Mouse (Mus musculus): Measurements from ENCODE around the gene Bahcc1. TPM values are rescaled to one million over a fixed set of nuclear protein-coding genes. Genes with fewer than 3 reads are reported as not detected.
A peak's percentile ranks its signal among the peaks of the same experiment; 100 is the strongest.

The Bahcc1 gene
- polyA plus RNA-seq, 1 experiment: 9.2 TPM

DNA sequence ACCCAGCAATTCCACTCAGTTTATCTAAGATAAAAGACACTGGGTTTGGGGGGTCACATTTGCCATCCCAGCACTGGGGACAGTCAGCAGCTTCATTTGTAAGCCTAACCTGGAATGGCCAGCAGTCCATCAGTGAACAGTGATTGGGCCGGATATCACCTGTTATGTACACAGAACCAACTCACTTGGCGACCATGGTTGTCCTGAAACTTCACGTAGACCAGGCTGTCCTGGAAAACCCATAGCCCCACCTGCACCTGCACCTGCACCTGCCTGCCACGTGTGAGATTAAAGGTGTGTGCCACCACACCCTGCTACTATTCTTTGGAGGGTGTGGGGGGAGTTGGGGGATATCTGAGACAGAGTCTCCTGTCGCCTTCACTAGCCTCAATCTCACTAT, 86.6 kb downstream of the Bahcc1 start:
- Histone ChIP-seq H3K27me3 (replicated peaks; ENCODE audit: control insufficient read depth, insufficient read depth, low read length) (no peaks in the 10 kb centered on the region), H3K4me1 (ENCODE audit: control insufficient read depth, insufficient read depth, low read length) (peaks cover 7% of the 10 kb centered on the region), H3K27ac (ENCODE audit: insufficient read depth, low read depth, low read length) (no peak overlapping the region), H3K4me3 (ENCODE audit: insufficient read depth, low read depth, low read length) (no peak overlapping the region), H3K36me3 (ENCODE audit: control insufficient read depth, insufficient read depth, low read length) (no peaks in the 10 kb centered on the region)
- 90% methylated on average over 5 of the region's 5 CpGs for WGBS
- DNase-seq: no peak
- no peak for TF ChIP-seq CTCF (conservative IDR thresholded peaks at IDR 0.05; ENCODE audit: insufficient read depth, insufficient read length, low read depth, low read length)
- no peak for TF ChIP-seq POLR2A (IDR thresholded peaks at IDR 0.05; ENCODE audit: low read depth, low read length)

DNA sequence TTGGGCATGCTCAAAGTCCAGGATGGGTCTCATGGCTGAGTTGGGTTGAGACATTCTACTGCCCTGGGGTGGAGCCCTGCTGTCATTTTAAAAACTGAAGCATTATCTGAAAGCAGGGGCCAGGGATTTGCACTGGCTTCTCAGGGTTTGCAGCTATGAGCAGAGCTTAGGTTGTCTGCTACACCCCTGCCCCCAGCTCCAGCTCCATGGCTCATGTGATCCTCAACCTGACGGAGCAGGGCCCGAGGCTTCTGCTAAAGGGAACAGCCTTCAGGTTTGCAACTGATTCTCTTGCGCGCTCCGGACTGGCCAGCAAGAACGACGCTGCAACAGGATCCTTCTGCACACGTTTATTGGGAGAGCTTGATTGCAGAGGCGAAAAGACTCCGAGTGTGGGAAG, 87.4 kb downstream of the Bahcc1 start:
- Histone ChIP-seq H3K27me3 (replicated peaks; ENCODE audit: control insufficient read depth, insufficient read depth, low read length) (no peaks in the 10 kb centered on the region), H3K4me3 (ENCODE audit: insufficient read depth, low read depth, low read length) (no peak overlapping the region), H3K27ac (ENCODE audit: insufficient read depth, low read depth, low read length) (no peak overlapping the region), H3K4me1 (ENCODE audit: control insufficient read depth, insufficient read depth, low read length) (peaks cover 7% of the 10 kb centered on the region), H3K36me3 (ENCODE audit: control insufficient read depth, insufficient read depth, low read length) (no peaks in the 10 kb centered on the region)
- 93% methylated on average over 10 of the region's 10 CpGs for WGBS
- no peak for TF ChIP-seq POLR2A (IDR thresholded peaks at IDR 0.05; ENCODE audit: low read depth, low read length)
- no peak for TF ChIP-seq CTCF (conservative IDR thresholded peaks at IDR 0.05; ENCODE audit: insufficient read depth, insufficient read length, low read depth, low read length)
- no peak for DNase-seq

DNA sequence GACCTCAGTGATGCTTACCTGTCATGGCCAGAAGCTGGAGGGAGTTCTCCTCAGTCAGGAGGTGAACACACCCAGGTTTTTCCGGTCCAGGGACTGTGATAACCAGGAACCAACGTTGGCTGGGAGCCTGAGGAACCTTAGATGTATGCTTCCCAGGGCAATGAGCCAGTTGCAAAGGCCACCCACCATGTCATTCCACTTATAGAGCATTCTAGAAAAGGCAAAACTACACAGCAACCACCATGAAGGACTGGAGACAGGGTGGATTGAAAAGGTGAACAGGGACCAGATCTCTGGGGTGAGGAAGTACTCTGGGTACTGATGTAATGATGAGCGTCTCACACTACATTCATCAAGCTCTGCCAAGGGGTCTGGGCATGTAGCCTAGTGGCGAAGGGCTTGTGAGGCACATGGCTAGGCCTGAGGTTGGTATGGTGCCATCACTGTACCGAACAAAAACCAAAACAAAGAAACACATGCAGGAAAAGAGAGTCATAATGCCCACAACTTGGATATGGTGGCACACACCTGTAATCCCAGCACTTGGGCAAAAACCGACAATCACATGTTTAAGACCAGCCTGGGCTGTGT, 102.8 kb downstream of the Bahcc1 start:
- Histone ChIP-seq H3K27ac (ENCODE audit: insufficient read depth, low read depth, low read length) (no peak overlapping the region), H3K36me3 (ENCODE audit: control insufficient read depth, insufficient read depth, low read length) (no peaks in the 10 kb centered on the region), H3K27me3 (replicated peaks; ENCODE audit: control insufficient read depth, insufficient read depth, low read length) (no peaks in the 10 kb centered on the region), H3K4me1 (ENCODE audit: control insufficient read depth, insufficient read depth, low read length) (peaks cover 4% of the 10 kb centered on the region; the same call in 1 of the 2 replicates), H3K4me3 (ENCODE audit: insufficient read depth, low read depth, low read length) (no peak overlapping the region)
- DNase-seq: no peak
- WGBS: 76% methylated on average over 6 of the region's 6 CpGs
- TF ChIP-seq POLR2A (IDR thresholded peaks at IDR 0.05; ENCODE audit: low read depth, low read length): no peak
- no peak for TF ChIP-seq CTCF (conservative IDR thresholded peaks at IDR 0.05; ENCODE audit: insufficient read depth, insufficient read length, low read depth, low read length)

DNA sequence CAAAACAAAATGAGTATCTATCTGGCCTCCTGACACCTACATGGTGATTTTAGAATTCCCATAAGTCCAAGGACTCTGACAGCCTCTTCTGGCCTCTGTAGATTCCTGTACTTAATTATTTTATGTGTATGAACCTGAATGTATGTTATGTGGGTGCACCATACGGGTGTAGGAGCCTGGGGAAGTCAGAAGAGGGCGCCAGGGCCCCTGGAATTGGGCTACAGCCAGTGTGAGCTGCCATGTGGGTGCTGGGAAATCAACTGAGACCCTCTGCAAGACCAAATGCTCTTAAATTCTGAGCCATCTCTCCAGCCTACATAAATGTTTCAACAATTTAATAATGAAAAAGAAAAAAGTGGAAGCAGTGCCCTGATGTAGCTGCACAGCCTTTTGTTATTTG, 104.7 kb downstream of the Bahcc1 start:
- no peaks in the 10 kb centered on the region for H3K27me3 ChIP-seq (replicated peaks; ENCODE audit: control insufficient read depth, insufficient read depth, low read length)
- no peak overlapping the region for H3K27ac ChIP-seq (ENCODE audit: insufficient read depth, low read depth, low read length)
- no peaks in the 10 kb centered on the region for H3K36me3 ChIP-seq (ENCODE audit: control insufficient read depth, insufficient read depth, low read length)
- peaks cover 4% of the 10 kb centered on the region; the same call in 1 of the 2 replicates for H3K4me1 ChIP-seq (ENCODE audit: control insufficient read depth, insufficient read depth, low read length)
- no peak overlapping the region for H3K4me3 ChIP-seq (ENCODE audit: insufficient read depth, low read depth, low read length)
- no peak for DNase-seq
- 74% methylated on average over 2 of the region's 2 CpGs for WGBS
- no peak for TF ChIP-seq POLR2A (IDR thresholded peaks at IDR 0.05; ENCODE audit: low read depth, low read length)
- TF ChIP-seq CTCF (conservative IDR thresholded peaks at IDR 0.05; ENCODE audit: insufficient read depth, insufficient read length, low read depth, low read length): 0 out of 2 replicates have a peak, but pooled peaks have one; percentile 10

DNA sequence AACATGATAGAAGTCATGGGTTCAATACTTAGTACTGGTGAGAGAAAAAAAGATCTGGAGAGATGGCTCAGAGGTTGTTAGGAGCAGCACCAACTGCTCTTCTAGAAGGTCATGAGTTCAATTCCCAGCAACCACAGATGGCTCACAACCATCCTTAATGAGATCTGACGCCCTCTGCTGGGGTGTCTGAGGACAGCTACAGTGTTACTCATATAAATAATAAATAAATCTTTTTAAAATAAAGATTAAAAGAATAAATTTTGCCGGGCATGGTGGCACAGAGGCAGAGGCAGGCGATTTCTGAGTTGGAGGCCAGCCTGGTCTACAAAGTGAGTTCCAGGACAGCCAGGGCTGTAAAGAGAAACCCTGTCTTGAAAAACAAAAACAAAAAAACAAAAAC, 106.0 kb downstream of the Bahcc1 start:
- peaks cover 4% of the 10 kb centered on the region; the same call in 1 of the 2 replicates for H3K4me1 ChIP-seq (ENCODE audit: control insufficient read depth, insufficient read depth, low read length)
- no peak overlapping the region for H3K27ac ChIP-seq (ENCODE audit: insufficient read depth, low read depth, low read length)
- TF ChIP-seq CTCF (conservative IDR thresholded peaks at IDR 0.05; ENCODE audit: insufficient read depth, insufficient read length, low read depth, low read length) (no peak), POLR2A (IDR thresholded peaks at IDR 0.05; ENCODE audit: low read depth, low read length) (no peak)
- H3K36me3 ChIP-seq (ENCODE audit: control insufficient read depth, insufficient read depth, low read length): no peaks in the 10 kb centered on the region
- WGBS: 83% methylated on average over 3 of the region's 3 CpGs
- DNase-seq: no peak
- no peak overlapping the region for H3K4me3 ChIP-seq (ENCODE audit: insufficient read depth, low read depth, low read length)
- no peaks in the 10 kb centered on the region for H3K27me3 ChIP-seq (replicated peaks; ENCODE audit: control insufficient read depth, insufficient read depth, low read length)

DNA sequence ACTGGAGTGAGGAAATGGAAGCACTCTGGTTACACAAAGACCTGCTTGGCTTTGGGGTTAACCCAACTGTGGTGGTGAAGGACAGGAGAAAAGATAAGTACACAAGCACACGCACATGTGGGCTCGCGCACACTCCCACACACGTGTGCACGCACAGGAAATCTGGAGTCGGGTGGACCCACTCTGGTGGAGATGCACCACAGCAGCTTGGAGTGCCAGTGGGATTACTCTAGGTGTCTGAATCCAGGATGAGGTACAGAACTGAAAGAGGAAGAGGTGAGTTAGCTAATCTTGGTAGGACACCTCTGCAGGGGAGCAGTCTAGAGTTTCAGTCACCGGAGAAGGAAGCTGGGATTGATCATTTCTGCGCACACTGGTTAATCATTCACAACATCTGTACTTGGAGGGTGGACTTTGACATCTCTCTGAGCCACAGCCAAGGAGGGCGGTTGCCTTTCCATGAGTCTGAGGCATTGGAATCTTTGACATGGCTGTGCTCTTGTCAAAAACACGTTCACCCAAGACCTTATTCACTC, 107.3 kb downstream of the Bahcc1 start:
- DNase-seq: peak; percentile 94
- WGBS: 50% methylated on average over 10 of the region's 10 CpGs
- TF ChIP-seq POLR2A (IDR thresholded peaks at IDR 0.05; ENCODE audit: low read depth, low read length) (no peak), CTCF (conservative IDR thresholded peaks at IDR 0.05; ENCODE audit: insufficient read depth, insufficient read length, low read depth, low read length) (no peak)
- no peaks in the 10 kb centered on the region; the same call in 1 of the 2 replicates for H3K36me3 ChIP-seq (ENCODE audit: control insufficient read depth, insufficient read depth, low read length)
- H3K4me3 ChIP-seq (ENCODE audit: insufficient read depth, low read depth, low read length): no peak overlapping the region
- H3K27me3 ChIP-seq (replicated peaks; ENCODE audit: control insufficient read depth, insufficient read depth, low read length): no peaks in the 10 kb centered on the region
- H3K4me1 ChIP-seq (ENCODE audit: control insufficient read depth, insufficient read depth, low read length): peaks cover 5% of the 10 kb centered on the region; the same call in 1 of the 2 replicates
- H3K27ac ChIP-seq (ENCODE audit: insufficient read depth, low read depth, low read length): peak overlapping the region; percentile 96

DNA sequence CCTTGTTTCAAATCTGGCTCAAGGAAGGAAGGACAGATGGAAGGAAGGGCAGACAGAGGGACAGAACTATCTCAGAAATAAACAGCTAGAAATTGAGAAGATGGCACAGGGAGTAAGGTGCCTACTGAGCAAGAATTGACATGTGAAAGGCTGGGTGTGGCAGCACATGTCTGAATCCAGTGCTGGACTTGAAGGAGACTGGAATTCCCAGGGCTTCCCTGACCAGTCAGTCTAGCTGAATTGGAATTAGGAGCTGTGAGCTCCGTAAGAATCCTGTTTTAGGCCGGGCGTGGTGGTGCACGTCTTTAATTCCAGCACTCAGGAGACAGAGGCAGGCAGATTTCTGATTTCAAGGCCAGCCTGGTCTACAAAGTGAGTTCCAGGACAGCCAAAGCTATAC, 108.9 kb downstream of the Bahcc1 start:
- Histone ChIP-seq H3K27me3 (replicated peaks; ENCODE audit: control insufficient read depth, insufficient read depth, low read length) (no peaks in the 10 kb centered on the region), H3K4me3 (ENCODE audit: insufficient read depth, low read depth, low read length) (no peak overlapping the region), H3K27ac (ENCODE audit: insufficient read depth, low read depth, low read length) (no peak overlapping the region), H3K36me3 (ENCODE audit: control insufficient read depth, insufficient read depth, low read length) (peaks cover 2% of the 10 kb centered on the region; the same call in 1 of the 2 replicates), H3K4me1 (ENCODE audit: control insufficient read depth, insufficient read depth, low read length) (peaks cover 10% of the 10 kb centered on the region; the same call in 1 of the 2 replicates)
- 97% methylated on average over 4 of the region's 4 CpGs for WGBS
- no peak for DNase-seq
- TF ChIP-seq POLR2A (IDR thresholded peaks at IDR 0.05; ENCODE audit: low read depth, low read length): no peak
- no peak for TF ChIP-seq CTCF (conservative IDR thresholded peaks at IDR 0.05; ENCODE audit: insufficient read depth, insufficient read length, low read depth, low read length)

Other genes with a start within 250 kb of the Bahcc1 start
- gene Aatk, start 185.8 kb upstream of the Bahcc1 start, polyA plus RNA-seq (2012; rRNA removed): 5.1 and 6.8 TPM in 2 replicates
- gene Cep131, start 146.1 kb upstream of the Bahcc1 start, polyA plus RNA-seq (2012; rRNA removed): 5.8 and 6.8 TPM in 2 replicates
- gene Tepsin, start 134.2 kb upstream of the Bahcc1 start, polyA plus RNA-seq (2012; rRNA removed): 28.5 and 35.6 TPM in 2 replicates
- 77.7 and 79.3 TPM in 2 replicates for gene Ndufaf8, start 134.0 kb upstream of the Bahcc1 start, polyA plus RNA-seq (2012; rRNA removed)
- gene Slc38a10, start 81.6 kb upstream of the Bahcc1 start, polyA plus RNA-seq (2012; rRNA removed): 151 and 178 TPM in 2 replicates
- 828 and 981 TPM in 2 replicates for gene Actg1, start 115.6 kb downstream of the Bahcc1 start, polyA plus RNA-seq (2012; rRNA removed)
- 0.16 and 0.19 TPM in 2 replicates for gene Fscn2, start 128.6 kb downstream of the Bahcc1 start, polyA plus RNA-seq (2012; rRNA removed)
- 30.3 and 45.1 TPM in 2 replicates for gene Faap100, start 145.8 kb downstream of the Bahcc1 start, polyA plus RNA-seq (2012; rRNA removed)
- gene Nploc4, start 204.8 kb downstream of the Bahcc1 start, polyA plus RNA-seq (2012; rRNA removed): 39.5 and 45.4 TPM in 2 replicates
- 0.05 and 0.48 TPM in 2 replicates for gene Tspan10, start 209.7 kb downstream of the Bahcc1 start, polyA plus RNA-seq (2012; rRNA removed)
- 1.8 TPM in 2 replicates for gene Pde6g, start 220.6 kb downstream of the Bahcc1 start, polyA plus RNA-seq (2012; rRNA removed)
- gene Oxld1, start 225.1 kb downstream of the Bahcc1 start, polyA plus RNA-seq (2012; rRNA removed): 48.6 and 49.3 TPM in 2 replicates
- 14.8 and 15.1 TPM in 2 replicates for gene Ccdc137, start 225.2 kb downstream of the Bahcc1 start, polyA plus RNA-seq (2012; rRNA removed)
- 21.1 and 23.8 TPM in 2 replicates for gene Arl16, start 234.7 kb downstream of the Bahcc1 start, polyA plus RNA-seq (2012; rRNA removed)

Data from kidney, adult 2 months (tissue).